ENCODE assay signal across 11 mouse cellular contexts in the genomic region with DNA sequence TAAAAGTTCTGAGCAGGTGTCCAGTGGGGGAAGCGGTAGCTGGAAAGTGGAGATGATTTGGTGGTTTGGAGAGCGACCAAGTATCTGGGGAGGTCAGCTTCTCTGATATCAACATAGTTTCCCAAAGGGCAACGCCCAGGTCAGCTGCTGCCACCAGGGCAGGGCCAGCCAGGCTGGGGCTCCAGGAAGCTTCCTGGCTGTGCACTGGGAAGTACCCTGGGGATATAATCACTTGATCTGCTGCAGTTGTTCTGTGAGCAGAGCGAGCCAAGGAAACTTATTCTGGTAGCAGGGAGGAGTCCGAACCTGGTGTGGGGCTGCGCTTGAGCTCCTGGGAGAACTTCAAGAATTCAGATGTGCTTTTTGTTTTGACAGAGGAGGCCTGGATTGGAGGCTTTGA.
DNase-seq lines count a peak whose midpoint lies in the region; ATAC-seq lines count a peak whose summit lies in the region.
"Had no signal": no experiment of that assay in that cellular context is flagged by ENCODE, and none has a peak within 500 bp of the region (broad histone marks: within the 10 kb centered on the region; RNA-seq: fewer than 3 reads in every experiment).

No protein-coding gene starts in this region.

- H3K27ac ChIP-seq in heart, embryonic 12.5 days (ENCODE audit: poor library complexity, severe bottlenecking), result peak overlapping the region; percentile 30
- no peak overlapping the region for H3K27ac ChIP-seq in midbrain, embryonic 13.5 days
- H3K27ac ChIP-seq: hindbrain, embryonic 13.5 days; neural tube, embryonic 13.5 days had no signal

- H3K4me2 ChIP-seq in heart, embryonic 12.5 days, result no peak overlapping the region
- no peak overlapping the region for H3K4me2 ChIP-seq in midbrain, embryonic 13.5 days (replicated peaks)
- H3K4me2 ChIP-seq: hindbrain, embryonic 13.5 days; neural tube, embryonic 13.5 days had no signal

- 45% methylated on average over 6 of the region's 6 CpGs for WGBS in heart, embryonic 12.5 days
- 82% methylated on average over 6 of the region's 6 CpGs for WGBS in midbrain, embryonic 13.5 days

- no peaks in the 10 kb centered on the region for H3K27me3 ChIP-seq in heart, embryonic 12.5 days (replicated peaks)
- H3K27me3 ChIP-seq in midbrain, embryonic 13.5 days, result no peaks in the 10 kb centered on the region
- H3K27me3 ChIP-seq: hindbrain, embryonic 13.5 days; neural tube, embryonic 13.5 days had no signal

- H3K36me3 ChIP-seq in heart, embryonic 12.5 days, result no peaks in the 10 kb centered on the region
- no peaks in the 10 kb centered on the region for H3K36me3 ChIP-seq in midbrain, embryonic 13.5 days
- H3K36me3 ChIP-seq: hindbrain, embryonic 13.5 days; neural tube, embryonic 13.5 days had no signal

- H3K9me3 ChIP-seq in heart, embryonic 12.5 days (replicated peaks), result no peaks in the 10 kb centered on the region
- H3K9me3 ChIP-seq in midbrain, embryonic 13.5 days, result no peaks in the 10 kb centered on the region
- H3K9me3 ChIP-seq: hindbrain, embryonic 13.5 days; neural tube, embryonic 13.5 days had no signal

- intact Hi-C loops in left cerebral cortex, postnatal 4 days (cut with DNase I), result no loop called here

- DNase-seq in 3134 (ENCODE audit: extremely low read depth, insufficient read length, low spot score) (peak; percentile 19), ZHBTc4 (ENCODE audit: low read depth, low spot score) (peak; percentile 27)
- peak; percentile 23 to 47 for DNase-seq in kidney, postnatal 4 days
- no peak for DNase-seq in layer of hippocampus, adult 18-20 months (ENCODE audit: low spot score in 2 of 2)
- no peak for DNase-seq in left cerebral cortex, postnatal 4 days
- DNase-seq: thymus, postnatal 4 days had no signal

- H3K4me1 ChIP-seq in heart, embryonic 12.5 days (replicated peaks), result peaks cover 60% of the 10 kb centered on the region
- no peaks in the 10 kb centered on the region for H3K4me1 ChIP-seq in midbrain, embryonic 13.5 days (replicated peaks)
- H3K4me1 ChIP-seq: hindbrain, embryonic 13.5 days; neural tube, embryonic 13.5 days had no signal

- peak; percentile 54; the same call in 1 of the 2 replicates for ATAC-seq in heart, embryonic 12.5 days (ENCODE audit: insufficient number of reproducible peaks, low FRiP score)
- ATAC-seq in erythroblast, adult 5-6 weeks (replicated peaks; ENCODE audit: low FRiP score, poor library complexity, severe bottlenecking), result no peak
- no peak for ATAC-seq in midbrain, embryonic 13.5 days

- H3K4me3 ChIP-seq in heart, embryonic 12.5 days, result no peak overlapping the region
- H3K4me3 ChIP-seq in midbrain, embryonic 13.5 days (replicated peaks), result no peak overlapping the region
- H3K4me3 ChIP-seq: hindbrain, embryonic 13.5 days; neural tube, embryonic 13.5 days had no signal

- no peak overlapping the region for H3K9ac ChIP-seq in heart, embryonic 12.5 days
- H3K9ac ChIP-seq in midbrain, embryonic 13.5 days (replicated peaks), result no peak overlapping the region
- H3K9ac ChIP-seq: hindbrain, embryonic 13.5 days; neural tube, embryonic 13.5 days had no signal

Comparison
In these comparisons a context has a peak if more than half of its experiments do, and no peak if none do; other contexts are left out.
1. DNase-seq: peak in 3134 (single experiment), ZHBTc4 (single experiment) and kidney, postnatal 4 days (2 of 2); none in layer of hippocampus, adult 18-20 months (0 of 2) and left cerebral cortex, postnatal 4 days (single experiment).